Mouse (Mus musculus): ENCODE results near the gene Gm45140.
"Not testable (repeated sequence)": the region's sequence is repeated elsewhere in the genome, so short reads cannot be mapped to it uniquely, and the experiment has no call there.

Gm45140 gene

GRCm38 (mm10) chr6:87774909-87775308 is 60.7 kb downstream of the Gm45140 start:
- DNase-seq, result no peak

DNA sequence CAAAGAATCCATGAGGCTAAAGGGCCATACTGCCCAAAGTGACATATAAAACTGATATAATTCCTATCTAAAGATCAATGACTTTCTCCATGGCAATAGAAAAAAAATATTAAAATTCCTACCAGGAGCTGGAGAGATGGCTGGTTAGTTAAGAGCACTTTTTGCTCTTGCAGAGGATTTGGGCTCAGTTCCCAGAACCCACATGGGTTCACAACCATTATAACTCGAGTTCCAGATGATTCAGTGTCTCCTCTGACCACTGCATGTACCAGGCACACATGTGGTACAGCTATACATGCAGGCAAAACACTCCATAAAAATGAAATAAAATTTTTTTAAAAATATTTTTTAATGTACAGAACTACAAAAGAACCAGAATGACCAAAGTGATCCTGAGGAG is 61.1 kb downstream of the Gm45140 start:
- DNase-seq, result no peak

DNA sequence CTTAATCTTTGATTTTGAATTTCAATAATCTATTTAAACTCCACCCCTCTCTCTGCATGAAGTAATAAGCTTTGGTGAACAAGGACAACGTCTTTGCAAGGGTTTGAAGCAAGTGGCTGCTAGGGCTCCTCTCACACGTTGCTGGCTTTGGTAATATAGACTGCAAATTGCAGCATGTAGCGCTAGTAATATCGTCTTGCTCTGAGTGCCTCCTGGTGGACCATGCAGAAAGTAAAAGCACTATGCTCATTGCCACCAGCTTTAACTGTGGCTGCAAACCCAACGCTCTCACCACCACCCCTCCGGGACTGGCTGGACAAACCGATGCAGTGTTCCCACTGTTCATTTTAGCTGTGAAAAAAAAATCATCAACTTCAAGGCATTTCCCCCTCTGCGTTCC is 65.0 kb downstream of the Gm45140 start:
- DNase-seq, result no peak

DNA sequence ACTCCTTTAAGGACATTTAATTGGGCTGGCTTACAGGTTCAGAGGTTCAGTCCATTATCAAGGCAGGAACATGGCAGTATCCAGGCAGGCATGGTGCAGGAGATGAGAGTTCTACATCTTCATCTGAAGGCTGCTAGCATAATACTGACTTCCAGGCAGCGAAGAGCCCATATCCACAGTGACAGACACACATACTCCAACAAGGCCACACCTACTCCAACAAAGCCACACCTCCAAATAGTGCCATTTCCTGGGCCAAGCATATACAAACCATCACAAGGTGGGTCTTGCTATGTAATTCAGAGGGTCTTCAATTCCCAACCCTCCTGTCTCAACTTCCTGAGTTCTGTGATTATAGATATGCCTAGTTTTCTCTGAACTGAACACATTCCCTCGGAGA is 71.3 kb downstream of the Gm45140 start:
- not testable (repeated sequence) for DNase-seq

GRCm38 (mm10) chr6:87763376-87764280 is 72.0 kb downstream of the Gm45140 start:
- DNase-seq, result peak; percentile 27 to 40

- DNase-seq, result no peak
Observed at GRCm38 (mm10) chr6:87762161-87762560, 73.4 kb downstream of the Gm45140 start.

DNA sequence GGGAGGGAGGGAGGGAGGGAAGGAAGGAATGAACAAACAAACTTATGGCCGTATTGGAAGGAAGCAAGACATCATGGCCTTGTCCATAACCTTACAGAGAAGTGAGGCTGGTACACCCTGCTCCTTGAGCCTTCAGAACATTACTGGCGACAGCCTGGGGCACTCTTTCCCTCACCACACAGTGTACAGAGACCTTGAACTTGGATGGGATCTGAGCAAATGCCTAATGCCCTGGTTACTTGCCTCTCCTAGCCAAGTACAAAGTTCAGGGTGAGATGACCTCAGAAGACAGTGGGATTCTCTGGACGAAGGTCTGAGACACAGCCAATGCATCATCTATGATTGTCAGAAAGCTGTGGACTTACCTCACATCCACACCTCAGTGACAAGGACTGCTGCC is 75.7 kb downstream of the Gm45140 start:
- DNase-seq, result no peak

DNA sequence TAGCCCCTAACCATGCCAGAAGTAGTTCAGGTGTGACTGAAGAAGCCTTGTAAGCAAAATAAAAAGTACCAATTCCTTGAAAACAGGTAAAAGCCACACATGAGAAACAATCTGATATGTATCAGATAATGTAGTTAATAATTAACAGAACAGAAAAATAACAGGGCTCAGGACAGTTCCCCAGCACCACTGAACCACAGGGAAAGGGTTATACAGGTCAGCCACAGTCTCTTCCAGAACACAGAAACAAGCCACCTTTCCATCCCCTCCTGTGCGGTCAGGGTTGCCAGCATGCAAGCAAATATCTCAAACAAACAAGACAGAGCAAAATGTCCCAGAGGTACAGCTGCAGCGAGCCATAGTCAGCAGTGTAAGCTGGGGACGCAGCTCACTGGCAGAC is 76.2 kb downstream of the Gm45140 start:
- DNase-seq, result no peak

GRCm38 (mm10) chr6:87756896-87757295 is 78.7 kb downstream of the Gm45140 start:
- no peak for DNase-seq

GRCm38 (mm10) chr6:87755196-87755595 is 80.4 kb downstream of the Gm45140 start:
- DNase-seq, result no peak

GRCm38 (mm10) chr6:87751574-87751973 is 84.0 kb downstream of the Gm45140 start:
- DNase-seq, result no peak

GRCm38 (mm10) chr6:87750184-87750910 is 85.2 kb downstream of the Gm45140 start:
- no peak for DNase-seq

DNA sequence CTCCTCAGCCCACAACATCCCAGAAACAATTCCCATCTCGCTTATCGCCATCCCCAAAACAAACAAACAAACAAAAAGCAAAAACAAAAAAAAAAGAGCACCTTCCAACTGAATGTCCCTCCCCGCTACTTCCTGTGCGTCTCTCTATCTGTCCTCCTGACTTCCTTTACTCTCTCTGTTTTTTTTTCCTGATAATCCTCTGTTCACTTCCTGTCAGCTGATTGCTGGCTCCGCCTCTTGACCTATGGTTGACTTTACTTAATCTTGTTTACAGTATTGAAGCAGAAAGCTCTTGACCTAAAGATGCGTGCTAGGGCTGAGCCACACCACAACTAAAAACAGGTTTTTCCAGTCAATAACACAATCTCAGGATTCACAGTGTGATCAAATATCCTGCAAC is 87.1 kb downstream of the Gm45140 start:
- no peak for DNase-seq

DNA sequence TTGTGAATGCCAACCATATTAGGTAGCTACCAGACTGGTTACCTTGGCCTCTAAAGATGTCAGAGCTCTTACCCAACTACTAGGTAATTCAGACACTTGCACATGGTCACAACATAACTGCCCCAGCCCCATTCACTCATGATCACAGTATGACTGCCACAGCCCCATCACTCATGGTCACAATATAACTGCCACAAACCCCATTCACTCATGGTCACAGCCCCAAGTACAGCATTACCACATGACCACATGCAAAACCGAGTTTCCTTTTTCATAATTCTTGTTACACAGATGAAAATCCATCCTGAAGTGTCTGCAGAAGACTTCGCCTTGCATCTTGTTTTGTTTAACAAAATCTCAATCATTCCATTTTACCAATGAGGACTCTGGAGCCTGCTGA is 87.5 kb downstream of the Gm45140 start:
- no peak for DNase-seq

GRCm38 (mm10) chr6:87746849-87747248 is 88.7 kb downstream of the Gm45140 start:
- no peak for DNase-seq

DNA sequence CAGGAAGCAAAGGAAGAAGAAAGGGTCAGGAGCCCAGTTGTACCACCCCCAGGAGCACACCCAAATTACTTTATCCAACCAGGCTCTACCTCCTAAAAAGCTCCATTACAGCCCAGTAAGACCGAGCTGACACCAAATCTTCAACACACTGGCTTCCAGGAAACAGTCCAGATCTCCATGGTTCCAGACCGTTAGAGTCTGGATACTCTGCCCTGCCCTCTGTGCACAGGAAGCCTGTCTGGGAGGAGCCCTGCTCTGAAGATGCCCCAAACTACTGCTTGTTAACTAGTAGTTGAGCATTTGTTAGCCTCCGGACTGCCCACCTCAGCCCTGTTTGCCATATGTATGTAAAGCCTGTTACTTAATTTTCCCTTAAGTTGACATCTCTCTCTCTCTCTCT is 89.5 kb downstream of the Gm45140 start:
- no peak for DNase-seq

GRCm38 (mm10) chr6:87745301-87745700 is 90.3 kb downstream of the Gm45140 start:
- DNase-seq, result no peak

DNA sequence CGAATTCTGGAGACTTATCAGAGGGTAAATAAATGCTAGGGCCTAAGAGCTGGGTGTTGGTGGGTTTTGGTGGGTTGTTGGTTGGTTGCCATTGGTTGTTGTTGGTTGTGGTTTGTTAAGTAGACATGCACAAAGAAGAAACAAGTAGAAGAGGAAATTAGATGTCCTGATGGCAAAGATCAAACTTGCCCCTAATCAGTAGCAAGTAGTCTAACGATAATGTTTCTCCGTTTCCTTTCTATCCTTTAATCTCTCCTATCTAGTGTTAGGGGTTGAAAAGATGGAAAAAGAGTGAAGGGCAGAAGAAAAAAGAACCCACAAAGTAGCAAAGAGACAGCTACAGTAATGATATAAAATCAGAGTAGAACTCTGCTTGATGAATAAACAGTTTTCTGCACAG is 91.0 kb downstream of the Gm45140 start:
- DNase-seq, result no peak

DNA sequence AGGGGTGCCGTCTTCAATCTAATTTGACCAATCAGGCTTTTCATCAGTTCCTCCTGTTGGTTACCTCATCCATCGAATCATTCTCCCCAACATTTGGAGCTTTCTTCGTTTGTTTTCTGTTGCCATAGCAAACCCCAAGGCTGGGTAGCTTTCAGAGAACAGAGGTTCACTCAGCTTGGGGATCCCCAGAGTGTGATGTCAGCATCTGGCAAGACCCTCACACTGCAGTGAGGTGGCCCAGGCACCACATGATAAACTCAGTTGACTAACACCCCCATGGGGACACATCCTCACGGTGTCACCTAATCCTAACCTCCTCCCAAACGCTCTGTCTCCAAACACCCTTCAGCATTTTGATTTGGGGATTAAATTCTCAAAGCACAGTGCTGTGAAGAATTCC is 92.3 kb downstream of the Gm45140 start:
- peak; percentile 25 to 28 for DNase-seq

GRCm38 (mm10) chr6:87742804-87743203 is 92.8 kb downstream of the Gm45140 start:
- DNase-seq, result peak; percentile 72 to 74

- DNase-seq, result peak; percentile 27
Observed at GRCm38 (mm10) chr6:87741978-87742377, 93.6 kb downstream of the Gm45140 start.

GRCm38 (mm10) chr6:87740496-87740895 is 95.1 kb downstream of the Gm45140 start:
- DNase-seq, result no peak

DNA sequence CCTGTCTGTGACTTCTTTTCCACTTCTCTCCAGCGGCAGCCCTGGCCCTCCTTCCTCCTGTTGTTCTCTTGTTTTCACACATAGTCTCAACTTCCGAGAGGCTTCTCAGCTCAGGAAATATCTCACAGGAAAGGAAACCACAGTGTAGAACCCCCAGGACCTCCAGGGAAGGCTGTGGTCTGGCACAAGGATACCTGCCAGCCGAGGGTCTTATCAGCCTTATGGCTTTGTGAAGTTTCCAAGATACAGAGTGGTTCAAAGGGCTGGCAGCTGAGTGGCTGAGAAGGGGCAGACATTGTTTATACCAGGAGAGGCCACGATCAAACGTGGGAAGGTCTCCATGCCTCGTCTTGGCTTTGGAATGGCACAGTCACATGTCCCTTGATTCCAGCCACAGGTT is 95.7 kb downstream of the Gm45140 start:
- DNase-seq, result no peak

Data from B cell, adult 2 months (primary cell).